Mouse (Mus musculus): ENCODE results near the gene Gclm. TPM values are rescaled to one million over a fixed set of nuclear protein-coding genes. Genes with fewer than 3 reads are reported as not detected.
"Not testable (repeated sequence)": the region's sequence is repeated elsewhere in the genome, so short reads cannot be mapped to it uniquely, and the experiment has no call there.

Gene Gclm
- polyA plus RNA-seq, 1 experiment from 2014 or later, result 45.1 TPM

DNA sequence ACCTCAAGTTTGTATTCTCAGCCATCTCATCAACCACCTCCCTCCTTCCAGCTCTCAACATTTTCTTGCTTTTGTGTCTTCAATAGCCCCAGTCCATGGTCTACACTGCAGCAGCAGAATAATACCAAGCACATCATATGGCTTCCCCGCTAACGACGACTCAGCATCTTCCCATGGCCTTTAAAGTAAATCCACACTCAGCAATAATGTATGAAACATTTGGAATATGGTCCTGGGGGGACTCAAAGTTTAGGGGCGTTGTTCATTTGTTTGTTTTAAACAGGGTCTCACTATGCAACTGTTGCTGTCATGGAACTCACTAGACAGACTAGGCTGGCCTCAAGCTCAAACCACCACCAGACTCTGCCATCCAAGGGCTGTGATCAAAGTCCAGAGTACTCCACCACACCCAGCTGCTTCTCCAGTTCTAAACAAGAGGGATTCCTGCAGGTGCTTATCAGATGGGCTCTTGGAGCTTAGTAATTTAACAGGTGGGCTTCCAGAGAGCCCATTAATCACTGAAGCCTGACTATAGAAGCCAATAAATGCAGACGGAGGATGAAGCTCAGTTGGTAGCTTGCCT lies 43.3 kb downstream of the Gclm start:
- no peak overlapping the region for H3K27ac ChIP-seq
- WGBS, result 89% methylated on average over 5 of the region's 5 CpGs
- H3K9me3 ChIP-seq, result no peaks in the 10 kb centered on the region
- no peak overlapping the region for H3K4me3 ChIP-seq
- H3K27me3 ChIP-seq (ENCODE audit: poor library complexity, severe bottlenecking), result 0 out of 2 replicates have a peak, but pooled peaks cover 3% of the 10 kb centered on the region
- H3K36me3 ChIP-seq (replicated peaks), result peaks cover 22% of the 10 kb centered on the region
- peaks cover 13% of the 10 kb centered on the region for H3K4me1 ChIP-seq
- DNase-seq (ENCODE audit: extremely low spot score, low spot score), result no peak

DNA sequence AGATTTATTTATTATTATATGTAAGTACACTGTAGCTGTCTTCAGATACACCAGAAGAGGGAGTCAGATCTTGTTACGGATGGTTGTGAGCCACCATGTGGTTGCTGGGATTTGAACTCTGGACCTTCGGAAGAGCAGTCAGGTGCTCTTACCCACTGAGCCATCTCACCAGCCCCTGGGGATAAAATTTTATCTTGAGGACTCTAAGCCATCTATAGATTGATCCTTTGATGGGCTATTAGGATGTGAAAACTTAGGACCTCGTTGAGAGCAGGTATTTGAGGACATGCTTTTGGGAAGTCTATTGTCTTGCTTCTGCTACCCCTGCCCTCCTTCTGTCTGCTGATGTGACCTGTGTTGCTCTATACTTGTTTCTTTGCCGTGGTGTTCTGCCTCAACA lies 44.0 kb downstream of the Gclm start:
- H3K27ac ChIP-seq; H3K4me3 ChIP-seq; DNase-seq (ENCODE audit: extremely low spot score, low spot score); H3K27me3 ChIP-seq (ENCODE audit: poor library complexity, severe bottlenecking); H3K9me3 ChIP-seq: not testable (repeated sequence)
- Histone ChIP-seq H3K4me1 (peaks cover 18% of the 10 kb centered on the region), H3K36me3 (replicated peaks) (peaks cover 16% of the 10 kb centered on the region)
- 74% methylated on average over 4 of the region's 4 CpGs for WGBS

DNA sequence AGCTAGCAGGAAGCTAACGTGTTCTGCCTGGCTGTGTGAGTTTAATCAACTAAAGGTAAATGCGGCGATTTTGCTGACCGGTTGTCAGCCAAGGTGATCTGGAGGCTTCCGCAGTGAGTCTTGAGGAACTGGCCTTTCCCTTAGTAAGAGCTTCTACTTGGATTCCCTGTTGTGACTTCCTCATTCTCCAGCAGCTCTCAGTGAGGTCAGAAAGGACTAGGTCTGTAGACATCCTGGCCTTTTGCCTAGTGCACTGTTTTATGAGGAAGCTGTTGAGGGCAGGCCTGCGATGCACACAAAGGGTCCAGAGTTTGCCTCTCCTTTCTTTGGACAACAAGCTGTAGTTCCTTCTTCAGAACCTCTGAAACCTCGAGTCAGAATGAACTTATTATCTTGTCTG lies 45.3 kb downstream of the Gclm start:
- WGBS, result 84% methylated on average over 7 of the region's 7 CpGs
- peaks cover 31% of the 10 kb centered on the region for H3K4me1 ChIP-seq
- H3K36me3 ChIP-seq (replicated peaks), result peaks cover 2% of the 10 kb centered on the region
- no peaks in the 10 kb centered on the region for H3K9me3 ChIP-seq
- 0 out of 2 replicates have a peak, but pooled peaks cover 3% of the 10 kb centered on the region for H3K27me3 ChIP-seq (ENCODE audit: poor library complexity, severe bottlenecking)
- no peak for DNase-seq (ENCODE audit: extremely low spot score, low spot score)
- no peak overlapping the region for H3K27ac ChIP-seq
- no peak overlapping the region for H3K4me3 ChIP-seq

DNA sequence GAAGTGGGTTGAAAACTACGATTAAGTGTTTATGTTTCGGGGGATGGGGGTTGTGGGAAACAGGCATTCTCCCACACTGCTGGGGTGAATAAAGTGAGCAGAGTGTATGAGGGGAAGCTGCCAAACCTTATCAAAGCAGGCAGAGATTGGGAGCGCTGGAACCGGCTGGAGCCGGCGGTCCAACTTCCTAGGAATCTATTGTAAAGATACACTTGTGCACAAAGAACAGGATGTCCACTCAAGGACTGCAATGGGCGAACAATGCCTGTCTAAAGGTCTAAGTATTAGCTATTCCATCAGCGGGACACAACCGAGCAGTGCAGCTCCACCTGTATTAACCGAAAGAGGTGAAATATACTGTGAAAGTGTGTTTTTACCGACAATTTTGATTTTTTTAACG lies 46.5 kb downstream of the Gclm start:
- 50% methylated on average over 12 of the region's 12 CpGs for WGBS
- H3K9me3 ChIP-seq, result no peaks in the 10 kb centered on the region
- H3K36me3 ChIP-seq (replicated peaks), result no peaks in the 10 kb centered on the region
- DNase-seq (ENCODE audit: extremely low spot score, low spot score), result no peak
- H3K27ac ChIP-seq, result 0 out of 2 replicates have a peak overlapping the region, but pooled peaks have one; percentile 97
- peak overlapping the region; percentile 90 for H3K4me3 ChIP-seq
- H3K4me1 ChIP-seq, result peaks cover 40% of the 10 kb centered on the region
- H3K27me3 ChIP-seq (ENCODE audit: poor library complexity, severe bottlenecking), result 0 out of 2 replicates have a peak, but pooled peaks cover 3% of the 10 kb centered on the region

DNA sequence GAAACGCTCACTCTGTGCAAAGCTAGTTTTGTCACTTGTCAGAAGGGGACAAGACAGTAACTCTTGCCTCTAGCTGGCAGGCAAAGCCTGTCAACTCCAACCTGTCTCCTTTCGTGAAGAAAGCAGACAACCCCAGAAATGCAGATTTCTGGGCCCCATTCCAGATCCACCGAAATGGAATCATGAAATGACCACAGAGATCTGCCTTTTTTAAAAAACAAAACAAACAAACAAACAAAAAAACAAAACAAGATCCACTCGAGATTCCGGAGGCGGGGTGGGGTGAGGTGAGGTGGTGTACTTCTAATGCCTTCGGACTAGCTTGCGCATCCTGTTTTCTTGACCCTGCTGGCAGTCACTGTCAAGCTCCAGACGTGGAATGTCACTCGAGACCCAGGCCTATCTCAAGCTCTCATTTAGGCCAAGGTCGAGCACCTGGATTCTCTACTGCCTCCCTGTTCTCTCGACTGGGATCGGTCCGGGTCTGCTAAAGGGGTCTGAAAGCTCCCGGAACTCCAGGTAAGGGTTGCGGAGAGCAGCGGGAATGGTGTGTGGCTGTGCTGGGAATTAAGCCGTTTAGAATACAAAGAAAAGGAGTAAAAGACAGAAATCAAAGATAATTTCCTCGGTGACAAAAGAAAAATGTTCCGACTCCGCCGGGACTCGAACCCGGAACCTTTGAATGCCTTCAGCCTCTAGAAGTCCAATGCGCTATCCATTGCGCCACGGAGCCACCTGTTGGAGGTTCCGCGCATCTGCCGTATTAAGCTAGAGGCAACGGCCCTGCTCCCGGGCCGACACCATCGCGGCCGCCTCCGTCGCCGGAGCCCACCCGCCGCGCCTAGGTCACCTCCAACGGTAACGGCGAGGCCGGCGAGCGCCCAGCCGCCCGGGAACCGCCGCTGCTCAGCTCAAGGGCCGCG lies 47.2 kb downstream of the Gclm start:
- peak; percentile 94 for DNase-seq (ENCODE audit: extremely low spot score, low spot score)
- Histone ChIP-seq H3K4me1 (peaks cover 44% of the 10 kb centered on the region), H3K36me3 (replicated peaks) (no peaks in the 10 kb centered on the region), H3K27me3 (ENCODE audit: poor library complexity, severe bottlenecking) (0 out of 2 replicates have a peak, but pooled peaks cover 3% of the 10 kb centered on the region), H3K27ac (peak overlapping the region; percentile 97), H3K9me3 (no peaks in the 10 kb centered on the region), H3K4me3 (peak overlapping the region; percentile 90)
- 7% methylated on average over 54 of the region's 54 CpGs for WGBS

DNA sequence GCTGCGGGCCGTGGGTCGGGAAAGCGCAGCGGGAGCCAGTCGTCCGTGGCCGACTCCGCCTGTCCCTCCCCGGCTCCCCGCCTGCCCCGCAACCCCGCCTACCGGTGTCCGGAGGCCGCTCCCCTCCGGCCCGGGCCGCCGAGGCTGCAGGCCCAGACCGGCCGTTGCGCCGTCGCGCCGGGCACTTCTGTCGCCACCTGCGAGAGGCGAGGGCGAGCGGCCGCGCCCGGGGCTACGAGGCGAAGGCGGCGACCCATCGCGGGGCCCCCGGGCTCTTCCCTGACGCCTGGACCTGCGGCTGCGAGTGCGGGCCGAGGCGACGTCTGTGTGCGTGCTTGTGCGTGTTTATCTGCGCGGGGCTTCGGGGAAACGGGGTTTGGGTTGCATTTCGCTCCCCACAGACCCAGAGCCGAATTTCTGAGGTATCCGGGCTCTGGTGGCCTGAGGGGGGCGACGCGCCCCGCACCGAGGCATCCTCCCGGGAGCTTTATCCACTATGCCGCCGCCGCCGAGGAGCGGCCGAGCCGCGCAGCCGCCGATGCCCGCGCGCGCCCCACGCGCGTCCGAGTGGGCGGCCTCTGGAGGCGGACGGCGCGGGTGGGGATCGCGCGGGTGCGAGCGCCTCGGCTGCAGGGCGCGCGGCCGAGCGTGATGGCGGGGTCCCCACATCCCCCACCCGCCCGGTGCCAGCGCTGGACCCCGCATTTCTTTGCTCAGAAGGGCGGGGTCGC lies 48.0 kb downstream of the Gclm start:
- under 1% methylated on average over 105 of the region's 105 CpGs for WGBS

DNA sequence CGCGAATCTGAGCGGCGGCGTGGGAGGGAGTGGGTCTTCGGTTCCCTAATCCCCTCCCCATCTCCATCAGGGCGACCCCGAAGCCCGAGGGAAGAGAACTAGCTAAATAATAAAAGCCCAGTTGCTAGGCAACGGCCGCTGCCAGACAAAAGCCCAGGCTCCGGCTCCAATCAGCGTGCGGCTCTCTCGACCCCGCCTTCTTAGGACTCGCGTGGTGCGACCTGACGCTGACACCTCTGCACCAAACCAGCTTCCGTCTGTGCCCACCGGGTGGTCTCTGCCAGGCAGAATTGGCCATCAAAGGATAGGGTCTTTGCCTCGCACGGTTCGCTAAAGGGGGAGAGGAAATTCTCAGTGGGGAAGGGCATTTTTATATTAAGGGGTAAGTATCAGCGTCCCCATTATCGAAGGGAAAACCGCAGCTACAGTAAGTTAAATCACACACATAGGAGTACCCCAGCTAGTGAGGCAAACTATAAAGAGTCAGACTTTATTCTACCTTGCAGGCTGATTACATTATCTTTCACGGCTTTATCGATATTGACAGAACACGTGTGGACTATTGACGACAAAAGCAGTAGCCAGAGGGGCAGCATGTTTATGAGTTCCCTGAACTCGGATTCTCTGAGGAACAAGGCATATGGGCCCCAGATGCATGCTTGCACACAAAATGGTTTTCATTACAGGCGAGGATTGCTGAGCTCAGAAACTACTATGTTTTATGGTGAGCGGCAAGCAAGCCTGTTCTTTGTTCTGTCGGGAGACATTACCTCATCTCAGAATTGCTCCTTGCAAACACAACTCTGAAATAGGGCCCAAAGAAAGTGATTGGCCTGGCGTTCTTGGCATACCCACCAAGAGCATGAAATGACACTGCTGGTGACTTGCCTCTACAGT lies 48.8 kb downstream of the Gclm start, which contains the start of gene Bcar3:
Gene Bcar3 (plus strand): TSS at position 183 of the 897 bp plus-strand sequence.
- peak; percentile 95 for DNase-seq (ENCODE audit: extremely low spot score, low spot score)
- 0 out of 2 replicates have a peak, but pooled peaks cover 3% of the 10 kb centered on the region for H3K27me3 ChIP-seq (ENCODE audit: poor library complexity, severe bottlenecking)
- whole genome bisulfite sequencing, result 6% methylated on average over 37 of the region's 37 CpGs

More for the DNA sequence above, 48.0 kb downstream of the Gclm start:
- no peak for DNase-seq (ENCODE audit: extremely low spot score, low spot score)
- H3K36me3 ChIP-seq (replicated peaks), result no peaks in the 10 kb centered on the region
- peaks cover 48% of the 10 kb centered on the region for H3K4me1 ChIP-seq
- peak overlapping the region; percentile 90 for H3K4me3 ChIP-seq
- H3K27me3 ChIP-seq (ENCODE audit: poor library complexity, severe bottlenecking), result 0 out of 2 replicates have a peak, but pooled peaks cover 3% of the 10 kb centered on the region
- peak overlapping the region; percentile 97 for H3K27ac ChIP-seq
- H3K9me3 ChIP-seq, result no peaks in the 10 kb centered on the region

DNA sequence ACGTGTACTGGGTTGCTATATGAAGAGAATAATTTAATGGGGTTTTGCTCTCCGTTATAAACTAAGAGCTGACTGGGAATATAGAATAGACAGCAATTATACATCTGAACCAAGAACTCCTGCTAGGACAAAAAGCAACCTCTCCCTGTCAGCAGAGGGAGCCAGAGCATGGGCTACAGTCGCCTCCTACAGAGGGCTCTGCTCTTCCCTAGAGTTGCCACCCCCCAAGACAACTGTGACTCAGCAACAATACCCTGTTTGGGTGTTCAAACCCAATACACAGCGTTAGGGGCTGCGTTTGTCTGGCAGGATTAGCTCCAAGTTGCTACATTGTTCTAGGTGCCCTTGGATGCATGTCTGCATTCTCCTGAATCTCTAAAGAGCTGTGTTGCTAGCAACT lies 50.2 kb downstream of the Gclm start:
- Histone ChIP-seq H3K27me3 (ENCODE audit: poor library complexity, severe bottlenecking) (0 out of 2 replicates have a peak, but pooled peaks cover 3% of the 10 kb centered on the region), H3K9me3 (no peaks in the 10 kb centered on the region), H3K4me1 (peaks cover 56% of the 10 kb centered on the region), H3K27ac (peak overlapping the region; percentile 44), H3K4me3 (no peak overlapping the region), H3K36me3 (replicated peaks) (no peaks in the 10 kb centered on the region)
- peak; percentile 58 for DNase-seq (ENCODE audit: extremely low spot score, low spot score)
- 7% methylated on average over 5 of the region's 5 CpGs for WGBS

More for the DNA sequence above, 48.8 kb downstream of the Gclm start, which contains the start of gene Bcar3:
- Histone ChIP-seq H3K4me1 (peaks cover 56% of the 10 kb centered on the region), H3K4me3 (peak within 1 kb of the TSS; percentile 90), H3K27ac (peak within 1 kb of the TSS; percentile 97), H3K9me3 (no peaks in the 10 kb centered on the region), H3K36me3 (replicated peaks) (no peaks in the 10 kb centered on the region)

DNA sequence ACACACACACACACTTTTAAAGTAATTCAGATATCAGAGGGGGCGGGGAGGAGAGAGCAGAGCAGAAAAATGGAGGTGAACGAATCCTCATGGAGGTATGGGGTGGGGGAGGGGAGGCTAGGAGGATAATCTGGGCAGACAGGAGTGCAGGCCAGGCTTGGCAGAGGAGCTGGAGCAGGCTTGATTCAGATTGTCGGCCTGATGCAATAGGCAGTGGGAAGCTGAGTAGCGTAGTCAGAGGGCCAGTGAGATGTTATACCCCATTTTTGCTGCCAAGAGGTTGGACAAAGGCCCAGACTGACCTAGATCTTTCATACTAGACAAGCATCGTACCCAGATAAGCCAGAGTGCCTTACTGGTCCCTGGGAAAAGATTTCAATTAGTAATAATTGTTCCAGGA lies 51.6 kb downstream of the Gclm start:
- DNase-seq (ENCODE audit: extremely low spot score, low spot score), result no peak
- no peaks in the 10 kb centered on the region for H3K9me3 ChIP-seq
- H3K4me3 ChIP-seq, result no peak overlapping the region
- no peak overlapping the region for H3K27ac ChIP-seq
- WGBS, result 65% methylated on average over 5 of the region's 5 CpGs
- H3K4me1 ChIP-seq, result peaks cover 59% of the 10 kb centered on the region
- no peaks in the 10 kb centered on the region for H3K36me3 ChIP-seq (replicated peaks)
- H3K27me3 ChIP-seq (ENCODE audit: poor library complexity, severe bottlenecking), result no peaks in the 10 kb centered on the region

DNA sequence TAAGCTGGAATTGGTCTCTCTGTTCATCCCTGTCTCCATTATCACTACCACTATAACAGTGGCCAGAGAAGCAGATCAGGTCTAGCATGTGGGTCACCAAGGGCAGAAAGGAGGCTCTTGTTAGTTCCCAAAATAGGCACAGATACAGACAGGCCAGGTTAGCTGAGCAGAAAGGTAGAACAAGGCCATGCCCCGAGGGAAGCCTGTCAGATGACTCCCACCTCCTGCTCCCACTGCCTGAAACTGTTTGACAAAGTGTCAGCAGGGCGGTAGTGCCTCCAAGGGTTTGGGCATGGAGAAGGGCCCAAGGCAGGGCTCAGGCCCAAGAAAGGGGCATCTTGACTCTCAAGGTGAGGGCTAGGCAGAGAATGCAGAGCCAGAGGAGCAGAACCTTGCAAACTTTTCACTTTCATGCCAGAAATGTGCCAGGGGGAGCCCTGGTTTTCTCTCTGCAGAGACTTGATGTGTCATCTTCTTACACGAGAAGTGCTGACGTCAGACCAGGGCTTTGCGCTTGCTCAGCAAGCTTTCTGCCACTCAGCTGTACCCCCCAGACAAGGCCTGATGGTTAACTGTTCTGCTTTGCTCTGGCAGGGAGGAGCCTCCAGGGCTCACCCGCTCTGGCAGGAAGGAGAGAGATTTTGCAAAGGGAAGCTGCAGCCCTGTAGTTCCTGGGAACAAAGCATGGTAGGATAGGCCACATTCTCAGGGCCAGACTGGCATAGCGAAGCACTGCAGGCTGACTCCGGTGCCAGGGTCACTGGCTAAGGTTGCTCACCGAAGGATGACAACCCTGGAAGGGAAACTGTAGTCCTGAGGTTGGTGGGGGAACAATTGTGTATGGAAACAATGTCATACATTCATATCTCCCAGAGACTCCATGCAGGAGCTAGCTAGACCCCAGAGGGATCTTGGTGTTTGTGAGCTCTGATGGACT lies 55.9 kb downstream of the Gclm start:
- 73% methylated on average over 9 of the region's 9 CpGs for WGBS
- Histone ChIP-seq H3K4me3 (no peak overlapping the region), H3K27ac (no peak overlapping the region; the same call in 1 of the 2 replicates), H3K9me3 (no peaks in the 10 kb centered on the region), H3K4me1 (peaks cover 28% of the 10 kb centered on the region), H3K36me3 (replicated peaks) (no peaks in the 10 kb centered on the region), H3K27me3 (ENCODE audit: poor library complexity, severe bottlenecking) (no peaks in the 10 kb centered on the region)
- DNase-seq (ENCODE audit: extremely low spot score, low spot score), result no peak

DNA sequence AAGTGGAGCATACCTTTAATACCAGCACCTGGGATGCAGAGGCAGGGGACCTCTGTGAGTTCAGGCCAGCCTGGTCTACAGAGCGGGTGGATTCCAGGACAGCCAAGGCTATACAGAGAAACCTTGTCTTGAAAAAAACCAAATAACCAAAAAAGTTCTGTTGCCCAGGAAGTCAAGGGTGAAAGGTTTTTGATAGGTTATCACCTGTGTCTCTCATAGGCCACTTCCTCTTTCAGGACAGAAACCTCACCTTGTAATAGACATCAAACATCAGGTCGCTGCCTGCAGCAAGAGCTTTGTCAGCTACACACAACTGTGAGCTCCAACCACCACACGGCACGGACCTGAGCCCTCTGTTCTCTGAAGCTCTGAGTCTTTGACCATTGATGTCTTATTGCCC lies 59.2 kb downstream of the Gclm start:
- Histone ChIP-seq H3K4me3 (no peak overlapping the region), H3K36me3 (replicated peaks) (no peaks in the 10 kb centered on the region), H3K27me3 (ENCODE audit: poor library complexity, severe bottlenecking) (0 out of 2 replicates have a peak, but pooled peaks cover 3% of the 10 kb centered on the region), H3K4me1 (peaks cover 12% of the 10 kb centered on the region), H3K9me3 (no peaks in the 10 kb centered on the region), H3K27ac (no peak overlapping the region)
- WGBS, result 87% methylated on average over 4 of the region's 4 CpGs
- no peak for DNase-seq (ENCODE audit: extremely low spot score, low spot score)

Measured in forebrain, embryonic 10.5 days (tissue).